Mouse (Mus musculus) neural tube, embryonic 12.5 days (tissue): ENCODE data around the gene Hephl1. TPM values are rescaled to one million over a fixed set of nuclear protein-coding genes. Genes with fewer than 3 reads are reported as not detected.
A peak's percentile ranks its signal among the peaks of the same experiment; 100 is the strongest.
"Not testable (repeated sequence)": the region's sequence is repeated elsewhere in the genome, so short reads cannot be mapped to it uniquely, and the experiment has no call there.

ENCODE experiments used
- ATAC-seq: fragments of 200-750 bp; cut with Nextera tagmentation; 2 replicates; pipeline ENCODE4 v1.8.0; 2017; ENCODE audit warnings: low read depth, mild to moderate bottlenecking, moderate TSS enrichment, moderate library complexity; ENCODE audit not compliant: low FRiP score
- H3K27ac ChIP-seq: fragments of 300-500 bp; sonication (generic); 2 replicates; pipeline ENCODE4 v1.5.1; 2016
- H3K27me3 ChIP-seq: fragments of 300-500 bp; sonication (generic); replicated peaks from 2 replicates; pipeline ENCODE4 v1.6.1; 2016; ENCODE audit warnings: mild to moderate bottlenecking
- H3K36me3 ChIP-seq: fragments of 300-500 bp; sonication (generic); 2 replicates; pipeline ENCODE4 v1.6.1; 2016; ENCODE audit warnings: mild to moderate bottlenecking
- H3K4me1 ChIP-seq: fragments of 300-500 bp; sonication (generic); 2 replicates; pipeline ENCODE4 v1.6.1; 2016
- H3K4me2 ChIP-seq: fragments of 300-500 bp; sonication (generic); replicated peaks from 2 replicates; pipeline ENCODE4 v1.6.1; 2016; ENCODE audit warnings: mild to moderate bottlenecking
- H3K4me3 ChIP-seq: fragments of 300-500 bp; sonication (generic); 2 replicates; pipeline ENCODE4 v1.5.1; 2016
- H3K9ac ChIP-seq: fragments of 300-500 bp; sonication (generic); 2 replicates; pipeline ENCODE4 v1.6.1; 2016; ENCODE audit warnings: mild to moderate bottlenecking
- H3K9me3 ChIP-seq: fragments of 300-500 bp; sonication (generic); 2 replicates; pipeline ENCODE4 v1.6.1; 2016; ENCODE audit warnings: mild to moderate bottlenecking
- WGBS: fragments of 180-500 bp; shearing (Covaris S2); methylation state at CpG from one replicate; pipeline ENCODE4 v1.1.7; 2016; 5-methylcytosine and 5-hydroxymethylcytosine counted together
- polyA plus RNA-seq: library from polyadenylated mRNA; unstranded; fragments of >200 nt; fragmentation: Nextera tagmentation; extraction: Ambion mirVana; gene quantifications from 2 replicates; pipeline ENCODE4 v1.2.1, GENCODE M21; 2016

The Hephl1 gene
- polyA plus RNA-seq, 1 experiment from 2014 or later: not detected

DNA sequence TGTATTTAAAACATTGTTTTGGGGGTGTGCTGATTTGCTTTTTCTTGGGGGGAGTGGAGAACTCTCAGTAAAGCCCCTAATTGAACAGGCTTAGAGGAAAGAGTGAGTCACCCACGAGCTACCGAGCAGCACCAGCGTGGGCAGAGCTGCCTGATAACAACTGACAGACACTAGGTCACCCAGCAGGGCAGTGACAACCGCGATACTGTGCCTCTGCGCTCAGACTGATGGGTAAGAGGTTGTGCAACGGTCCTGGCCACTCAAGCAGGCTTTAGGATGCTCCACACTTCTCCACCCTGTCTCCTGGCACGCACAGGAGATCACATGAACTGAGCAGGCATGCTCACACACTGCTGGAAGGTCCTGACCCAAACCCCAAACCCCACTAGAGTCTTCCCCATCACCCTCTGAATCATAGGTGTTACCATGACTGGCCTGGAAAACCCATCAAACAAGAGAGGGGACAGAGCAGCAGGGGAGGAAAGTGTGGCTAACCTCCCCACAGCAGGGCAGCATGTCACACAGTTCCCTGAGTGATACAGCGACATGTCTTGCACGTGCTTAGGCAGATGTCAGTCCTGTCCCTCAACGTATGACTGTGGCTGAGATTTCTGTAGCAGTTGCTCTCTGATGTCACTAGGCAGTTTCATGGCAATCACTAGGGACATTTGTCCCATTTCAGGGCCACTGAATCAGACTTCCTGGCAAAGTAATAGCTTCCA is 8.2 kb downstream of the Hephl1 start:
- Histone ChIP-seq H3K27ac (no peak overlapping the region), H3K4me3 (no peak overlapping the region), H3K4me1 (no peaks in the 10 kb centered on the region; the same call in 1 of the 2 replicates), H3K9ac (no peak overlapping the region), H3K27me3 (no peaks in the 10 kb centered on the region), H3K9me3 (no peaks in the 10 kb centered on the region), H3K4me2 (no peak overlapping the region), H3K36me3 (no peaks in the 10 kb centered on the region)
- WGBS: 68% methylated on average over 11 of the region's 11 CpGs
- no peak for ATAC-seq

DNA sequence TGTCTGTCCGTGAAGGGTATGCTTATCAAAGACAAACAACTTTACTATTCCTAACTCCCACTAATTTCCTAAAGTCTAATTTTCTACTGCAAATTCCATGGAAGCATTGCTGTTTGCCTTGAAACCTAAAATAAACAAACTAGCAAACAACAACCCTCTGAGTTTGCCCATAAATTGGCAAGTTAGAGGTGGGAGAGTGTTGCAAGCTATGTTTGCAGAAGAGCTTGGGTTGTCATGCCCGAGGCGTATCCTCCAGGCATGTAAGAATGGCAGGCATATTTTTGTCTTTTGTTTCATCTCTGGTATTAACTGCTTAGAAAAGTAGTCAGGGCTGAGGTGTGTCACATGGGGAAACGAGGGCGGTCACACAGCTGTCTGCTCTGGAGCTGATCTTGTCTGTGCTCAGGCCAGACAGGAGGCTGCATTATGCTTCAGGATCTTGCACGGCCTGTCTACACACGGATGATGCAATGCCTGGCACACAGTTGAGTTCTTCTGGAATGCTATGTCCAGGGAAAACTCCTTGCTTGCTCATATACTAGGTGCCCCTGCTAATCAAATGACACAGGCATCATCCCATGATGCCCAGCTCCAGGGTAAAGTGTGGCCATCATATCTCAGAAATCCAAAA is 10.3 kb downstream of the Hephl1 start:
- no peaks in the 10 kb centered on the region for H3K27me3 ChIP-seq
- H3K4me1 ChIP-seq: no peaks in the 10 kb centered on the region
- no peak overlapping the region for H3K9ac ChIP-seq
- H3K4me2 ChIP-seq: no peak overlapping the region
- no peak for ATAC-seq
- H3K27ac ChIP-seq: no peak overlapping the region
- H3K9me3 ChIP-seq: no peaks in the 10 kb centered on the region
- no peak overlapping the region for H3K4me3 ChIP-seq
- H3K36me3 ChIP-seq: no peaks in the 10 kb centered on the region
- 87% methylated on average over 7 of the region's 7 CpGs for WGBS

DNA sequence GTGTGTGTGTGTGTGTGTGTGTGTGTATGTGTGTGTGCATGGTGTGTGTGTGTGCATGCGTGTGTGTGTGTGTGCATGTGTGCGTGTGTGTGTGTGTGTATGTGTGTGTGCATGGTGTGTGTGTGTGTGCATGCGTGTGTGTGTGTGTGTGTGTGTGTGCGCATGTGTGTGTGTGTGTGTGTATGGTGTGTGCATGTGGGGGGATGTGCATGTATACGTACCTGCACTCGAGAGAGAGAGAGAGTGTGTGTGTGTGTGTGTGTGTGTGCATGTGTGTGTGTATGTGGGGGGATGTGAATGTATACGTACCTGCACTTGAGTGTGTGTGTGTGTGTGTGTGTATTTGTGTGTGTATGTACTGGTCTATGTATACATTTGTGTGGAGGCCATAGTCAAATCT is 13.5 kb downstream of the Hephl1 start:
- not testable (repeated sequence) for ATAC-seq, H3K27me3 ChIP-seq, H3K9ac ChIP-seq, H3K36me3 ChIP-seq, H3K4me1 ChIP-seq, H3K4me2 ChIP-seq, H3K4me3 ChIP-seq, H3K9me3 ChIP-seq, H3K27ac ChIP-seq
- 79% methylated on average over 7 of the region's 7 CpGs for WGBS

DNA sequence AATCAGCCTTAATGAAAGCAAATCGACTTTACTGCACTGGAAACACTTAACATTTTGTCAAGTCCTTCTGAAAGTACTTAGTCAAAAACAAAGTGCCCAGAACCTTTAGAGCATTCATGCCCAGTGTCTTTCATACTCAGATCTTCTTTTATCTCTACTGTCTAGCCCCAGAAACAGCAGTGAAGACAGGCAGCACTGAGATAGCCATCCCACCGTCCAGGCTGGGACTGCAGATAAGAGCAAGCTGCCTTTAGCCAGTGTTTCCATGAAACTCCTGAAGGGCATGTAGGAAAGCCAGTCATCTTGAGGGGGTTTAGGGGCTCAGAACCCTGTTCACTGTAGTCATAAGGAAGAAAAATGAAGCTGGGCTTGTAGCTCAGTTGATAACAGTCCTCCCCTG is 14.7 kb downstream of the Hephl1 start:
- H3K27ac ChIP-seq: no peak overlapping the region
- no peaks in the 10 kb centered on the region for H3K27me3 ChIP-seq
- H3K4me3 ChIP-seq: no peak overlapping the region
- no peak for ATAC-seq
- no peaks in the 10 kb centered on the region for H3K4me1 ChIP-seq
- H3K4me2 ChIP-seq: no peak overlapping the region
- H3K36me3 ChIP-seq: no peaks in the 10 kb centered on the region
- no peak overlapping the region for H3K9ac ChIP-seq
- no peaks in the 10 kb centered on the region for H3K9me3 ChIP-seq
- WGBS: 83% methylated on average over 2 of the region's 2 CpGs

DNA sequence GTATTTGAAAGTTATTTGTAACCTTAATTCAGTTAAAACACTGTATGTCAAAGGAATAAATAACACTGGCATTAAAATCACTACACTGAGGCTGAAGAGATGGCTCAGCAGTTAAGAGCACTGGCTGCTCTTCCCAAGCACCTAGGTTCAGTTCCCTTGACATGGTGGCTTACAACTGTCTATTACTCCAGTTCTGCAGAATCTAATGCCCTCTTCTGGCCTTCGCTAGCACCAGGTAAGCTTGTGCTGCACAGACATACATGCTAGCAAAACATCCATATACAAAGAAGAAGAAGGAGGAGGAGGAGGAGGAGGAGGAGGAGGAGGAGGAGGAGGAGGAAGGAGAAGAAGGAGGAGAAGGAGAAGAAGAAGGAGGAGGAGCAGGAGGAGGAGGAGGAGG is 15.7 kb downstream of the Hephl1 start:
- no peak overlapping the region for H3K4me2 ChIP-seq
- no peak overlapping the region for H3K4me3 ChIP-seq
- no peaks in the 10 kb centered on the region for H3K4me1 ChIP-seq
- H3K9me3 ChIP-seq: no peaks in the 10 kb centered on the region
- ATAC-seq: no peak
- H3K9ac ChIP-seq: no peak overlapping the region
- no peaks in the 10 kb centered on the region for H3K36me3 ChIP-seq
- WGBS: 100% methylated on average over 1 of the region's 1 CpGs
- H3K27ac ChIP-seq: no peak overlapping the region
- H3K27me3 ChIP-seq: no peaks in the 10 kb centered on the region

DNA sequence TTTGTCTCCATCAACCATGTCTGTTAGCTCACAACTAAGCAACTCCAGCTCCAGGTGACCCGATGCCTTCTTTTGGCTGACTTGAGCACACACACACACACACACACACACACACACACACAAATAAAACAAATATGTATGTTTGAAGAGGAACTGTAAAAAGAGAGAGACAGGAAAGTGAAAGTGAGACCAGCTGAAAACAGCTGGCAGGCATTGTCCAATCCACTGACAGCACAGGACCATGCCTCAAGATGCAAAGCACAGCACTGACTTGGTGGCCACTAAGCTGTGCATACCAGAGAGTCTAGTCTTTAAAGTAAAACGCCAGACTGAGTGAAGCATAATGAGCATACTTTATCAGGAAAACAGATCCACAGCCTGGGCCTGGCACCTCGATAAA is 16.7 kb downstream of the Hephl1 start:
- H3K4me1 ChIP-seq: no peaks in the 10 kb centered on the region
- H3K9me3 ChIP-seq: no peaks in the 10 kb centered on the region
- no peak for ATAC-seq
- no peak overlapping the region for H3K4me2 ChIP-seq
- no peaks in the 10 kb centered on the region for H3K27me3 ChIP-seq
- no peak overlapping the region for H3K4me3 ChIP-seq
- H3K36me3 ChIP-seq: no peaks in the 10 kb centered on the region
- no peak overlapping the region for H3K27ac ChIP-seq
- no peak overlapping the region for H3K9ac ChIP-seq
- WGBS: 78% methylated on average over 3 of the region's 3 CpGs

DNA sequence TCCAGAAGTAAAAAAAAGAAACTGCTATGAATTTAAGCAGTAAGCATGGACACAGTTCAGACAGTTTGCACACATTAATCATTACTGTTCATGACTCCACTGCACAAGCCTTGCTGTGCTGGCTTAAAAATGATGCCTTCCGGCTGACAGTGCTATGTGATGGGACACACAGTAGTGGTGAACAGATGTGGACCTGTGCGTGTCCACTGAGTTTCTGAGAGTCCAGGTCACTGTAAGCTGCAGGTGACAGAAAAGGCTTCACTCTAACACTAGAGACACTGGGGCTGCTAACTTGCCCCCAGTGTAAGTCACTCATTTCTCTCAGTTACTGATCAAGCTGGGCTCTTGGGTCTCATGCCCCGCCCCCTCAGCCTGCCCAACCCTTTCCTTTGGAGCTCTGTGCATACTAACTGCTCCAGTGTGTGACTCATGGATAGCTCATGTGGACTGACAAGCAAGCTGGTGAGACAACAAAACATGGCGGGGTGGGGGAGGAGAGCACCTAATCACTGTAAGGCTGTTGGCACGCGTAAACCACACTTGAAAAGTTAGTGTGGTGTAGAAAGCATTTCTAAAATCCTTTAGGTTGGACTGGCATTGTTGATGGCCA is 43.1 kb downstream of the Hephl1 start:
- Histone ChIP-seq H3K4me1 (no peaks in the 10 kb centered on the region), H3K27me3 (no peaks in the 10 kb centered on the region), H3K9ac (no peak overlapping the region), H3K27ac (no peak overlapping the region), H3K4me2 (no peak overlapping the region), H3K36me3 (no peaks in the 10 kb centered on the region), H3K9me3 (no peaks in the 10 kb centered on the region), H3K4me3 (no peak overlapping the region)
- 79% methylated on average over 6 of the region's 6 CpGs for WGBS
- no peak for ATAC-seq

DNA sequence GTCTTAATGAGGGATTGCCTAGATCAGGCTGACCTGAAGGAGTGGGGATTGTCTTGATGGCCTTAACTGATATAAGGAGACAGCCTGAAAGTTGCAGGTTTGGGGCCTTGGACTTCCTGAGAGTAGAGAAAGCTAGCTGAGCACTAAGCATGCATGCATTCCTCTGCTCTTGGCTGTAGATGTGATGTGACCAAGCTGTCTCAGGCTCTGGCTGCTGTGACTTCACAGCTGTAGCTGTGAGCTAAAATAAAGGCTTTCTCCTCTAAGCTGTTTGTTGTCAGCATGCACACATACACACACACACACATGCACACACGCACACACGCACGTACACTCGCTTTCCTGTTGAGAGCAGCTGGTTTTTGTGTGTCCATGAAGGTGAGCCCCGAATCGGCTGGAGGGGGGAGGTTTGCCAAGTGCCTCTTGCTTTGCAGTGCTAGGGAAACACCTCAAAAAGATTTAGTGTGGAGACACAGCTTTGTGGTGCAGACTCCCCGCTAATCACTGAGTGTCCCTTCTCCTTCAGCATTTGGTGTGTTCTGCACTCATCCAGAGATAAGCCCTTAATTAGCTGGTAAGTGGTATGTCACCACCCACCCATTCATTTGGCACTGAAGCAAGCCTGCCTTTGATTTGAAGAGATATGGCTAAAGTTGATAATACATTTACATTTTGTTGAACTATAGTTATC is 43.8 kb downstream of the Hephl1 start:
- Histone ChIP-seq H3K9me3 (no peaks in the 10 kb centered on the region), H3K27me3 (no peaks in the 10 kb centered on the region), H3K4me2 (no peak overlapping the region), H3K27ac (no peak overlapping the region), H3K4me1 (no peaks in the 10 kb centered on the region), H3K4me3 (no peak overlapping the region), H3K9ac (no peak overlapping the region), H3K36me3 (no peaks in the 10 kb centered on the region)
- 93% methylated on average over 7 of the region's 7 CpGs for WGBS
- no peak for ATAC-seq

DNA sequence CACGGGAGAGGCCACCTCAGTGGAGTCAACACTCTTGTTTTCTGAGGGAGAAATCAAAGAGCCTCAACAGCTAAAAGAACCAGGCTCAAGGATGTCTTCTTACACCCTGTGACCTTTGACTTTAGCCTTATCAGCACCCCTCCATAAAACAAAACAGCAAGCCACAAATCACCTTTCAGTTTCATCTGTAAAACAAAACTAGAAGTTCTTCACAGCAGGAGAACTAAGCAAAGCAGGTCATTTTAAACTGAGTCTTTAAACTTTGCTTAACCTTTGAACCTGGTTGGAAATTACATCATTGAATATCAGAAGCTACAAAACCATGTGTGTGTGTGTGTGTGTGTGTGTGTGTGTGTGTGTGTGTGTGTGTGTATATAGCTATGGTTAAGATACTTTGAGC is 47.7 kb downstream of the Hephl1 start:
- H3K36me3 ChIP-seq: no peaks in the 10 kb centered on the region
- no peaks in the 10 kb centered on the region for H3K9me3 ChIP-seq

DNA sequence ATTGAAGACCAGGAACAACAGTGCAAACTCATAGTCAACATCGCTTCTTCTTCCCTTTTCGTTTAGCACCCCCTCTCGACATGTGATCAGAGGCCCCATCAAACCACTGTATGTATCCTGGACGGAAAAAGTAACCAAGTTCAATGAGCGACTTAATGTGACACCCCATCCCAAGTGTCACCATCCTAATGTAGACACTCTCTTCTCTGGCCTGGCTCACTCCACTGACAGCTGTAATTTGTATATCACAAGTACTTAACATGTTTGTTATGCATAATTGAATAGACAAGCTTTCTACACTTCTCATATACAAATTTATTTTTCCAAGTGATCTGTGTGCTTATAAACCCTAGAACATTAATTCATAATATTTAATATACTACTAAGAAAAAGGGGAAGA is 51.1 kb downstream of the Hephl1 start:
- 87% methylated on average over 5 of the region's 5 CpGs for WGBS
- no peak for ATAC-seq
- Histone ChIP-seq H3K9me3 (no peaks in the 10 kb centered on the region), H3K27ac (no peak overlapping the region), H3K9ac (no peak overlapping the region), H3K4me1 (no peaks in the 10 kb centered on the region), H3K27me3 (no peaks in the 10 kb centered on the region), H3K4me3 (no peak overlapping the region), H3K36me3 (no peaks in the 10 kb centered on the region), H3K4me2 (no peak overlapping the region)

More for the DNA sequence above, 47.7 kb downstream of the Hephl1 start:
- Histone ChIP-seq H3K9ac (no peak overlapping the region), H3K4me1 (no peaks in the 10 kb centered on the region), H3K27me3 (no peaks in the 10 kb centered on the region), H3K4me2 (no peak overlapping the region), H3K27ac (no peak overlapping the region), H3K4me3 (no peak overlapping the region)
- ATAC-seq: no peak
- WGBS: 7% methylated on average over 1 of the region's 1 CpGs

DNA sequence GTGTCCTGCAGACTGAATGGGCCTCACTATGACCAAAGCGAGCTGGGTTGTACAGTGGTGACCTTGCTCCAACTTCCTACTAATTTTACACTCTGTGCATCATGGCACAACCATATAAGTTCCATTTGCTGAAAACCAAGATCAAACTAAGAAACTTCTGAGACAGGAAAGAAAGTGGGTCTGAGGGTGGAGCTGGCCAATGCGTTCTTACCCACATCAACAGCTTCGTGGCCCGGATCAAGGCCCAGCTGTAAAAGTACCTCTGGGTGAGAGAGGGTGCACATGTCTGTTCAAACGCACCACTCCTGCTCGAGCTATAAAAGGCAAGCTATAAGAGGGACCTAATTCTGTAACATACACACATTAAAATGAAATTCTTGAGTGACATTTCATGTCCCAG is 51.9 kb downstream of the Hephl1 start:
- ATAC-seq: no peak
- WGBS: 91% methylated on average over 6 of the region's 6 CpGs
- H3K4me3 ChIP-seq: no peak overlapping the region
- H3K27me3 ChIP-seq: no peaks in the 10 kb centered on the region
- H3K9ac ChIP-seq: no peak overlapping the region
- no peaks in the 10 kb centered on the region for H3K9me3 ChIP-seq
- H3K4me2 ChIP-seq: no peak overlapping the region
- no peak overlapping the region for H3K27ac ChIP-seq
- no peaks in the 10 kb centered on the region for H3K4me1 ChIP-seq
- no peaks in the 10 kb centered on the region for H3K36me3 ChIP-seq

DNA sequence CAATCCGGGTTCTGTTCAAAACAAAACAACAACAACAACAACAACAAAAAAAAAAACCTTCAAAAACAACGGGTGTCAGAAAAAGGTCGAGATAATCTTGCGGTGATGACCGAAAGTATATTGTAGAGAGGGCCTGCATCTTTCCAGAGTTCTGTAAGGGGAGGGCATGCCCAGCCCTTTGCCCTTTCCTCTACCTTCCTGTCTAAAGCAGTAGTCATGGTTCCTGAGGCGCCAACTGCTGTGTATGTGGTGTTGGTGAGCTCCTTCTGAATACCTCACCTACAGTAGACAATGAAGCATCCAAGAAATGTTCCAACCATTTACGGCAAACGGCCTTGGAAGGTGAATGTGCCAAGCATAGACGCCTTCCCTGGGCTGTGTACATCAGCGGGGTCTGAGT is 66.2 kb downstream of the Hephl1 start:
- 39% methylated on average over 10 of the region's 10 CpGs for WGBS
- 0 out of 2 replicates have a peak overlapping the region, but pooled peaks have one; percentile 89 for H3K27ac ChIP-seq
- H3K27me3 ChIP-seq: no peaks in the 10 kb centered on the region
- peak overlapping the region; percentile 65 for H3K4me2 ChIP-seq
- ATAC-seq: no peak
- peaks cover 22% of the 10 kb centered on the region for H3K4me1 ChIP-seq
- peak overlapping the region; percentile 93 for H3K9ac ChIP-seq
- H3K36me3 ChIP-seq: 0 out of 2 replicates have a peak, but pooled peaks cover 2% of the 10 kb centered on the region
- H3K9me3 ChIP-seq: no peaks in the 10 kb centered on the region
- H3K4me3 ChIP-seq: peak overlapping the region; percentile 83
